Mouse (Mus musculus) small intestine, adult 2 months (tissue): ENCODE data around the gene Slc39a1.

ENCODE experiments used
- CTCF ChIP-seq: fragments of 200-500 bp; IDR thresholded peaks from 2 replicates; pipeline ENCODE4 v1.5.1; 2012; ENCODE audit warnings: low read depth, mild to moderate bottlenecking, control low read depth, inconsistent platforms, low read length, moderate library complexity, mixed read lengths; ENCODE audit not compliant: insufficient replicate concordance, insufficient read length; ENCODE audit errors: extremely low read depth
- POLR2A ChIP-seq: fragments of 200-500 bp; IDR thresholded peaks from 2 replicates; pipeline ENCODE4 v1.6.1; 2012; ENCODE audit warnings: low read depth, mild to moderate bottlenecking, control low read depth, inconsistent platforms, low read length, moderate library complexity

- TF ChIP-seq POLR2A (no peak), CTCF (no peak)
Measured at GRCm38 (mm10) chr3:90279216-90279615, 31.2 kb downstream of the Slc39a1 start.
